Mouse (Mus musculus): ENCODE data around the gene Lrrc61. TPM values are rescaled to one million over a fixed set of nuclear protein-coding genes. Genes with fewer than 3 reads are reported as not detected.

Lrrc61 gene
- polyA plus RNA-seq, 1 experiment from 2014 or later: 5.4 TPM

GRCm38 (mm10) chr6:48578736-48579135, 24.1 kb downstream of the Lrrc61 start:
- H3K9me3 ChIP-seq: no peaks in the 10 kb centered on the region
- 29% methylated on average over 5 of the region's 5 CpGs for WGBS
- H3K36me3 ChIP-seq: no peaks in the 10 kb centered on the region
- peaks cover 3% of the 10 kb centered on the region; the same call in 1 of the 2 replicates for H3K4me1 ChIP-seq
- H3K4me2 ChIP-seq: no peak overlapping the region
- no peak for ATAC-seq (ENCODE audit: insufficient read depth, low FRiP score, low read depth)
- no peaks in the 10 kb centered on the region for H3K27me3 ChIP-seq (replicated peaks)
- H3K4me3 ChIP-seq (replicated peaks): no peak overlapping the region
- H3K27ac ChIP-seq: peak overlapping the region; percentile 78
- no peak overlapping the region for H3K9ac ChIP-seq

GRCm38 (mm10) chr6:48579215-48579648, 24.6 kb downstream of the Lrrc61 start:
- ATAC-seq (ENCODE audit: insufficient read depth, low FRiP score, low read depth): no peak; the same call in 1 of the 2 replicates
- Histone ChIP-seq H3K27ac (peak overlapping the region; percentile 78), H3K4me1 (peaks cover 3% of the 10 kb centered on the region; the same call in 1 of the 2 replicates), H3K27me3 (replicated peaks) (no peaks in the 10 kb centered on the region), H3K9me3 (no peaks in the 10 kb centered on the region), H3K36me3 (no peaks in the 10 kb centered on the region), H3K4me2 (no peak overlapping the region; the same call in 1 of the 2 replicates), H3K9ac (no peak overlapping the region), H3K4me3 (replicated peaks) (no peak overlapping the region)
- WGBS: 17% methylated on average over 5 of the region's 5 CpGs

- 39% methylated on average over 3 of the region's 3 CpGs for WGBS
- Histone ChIP-seq H3K27ac (no peak overlapping the region), H3K9ac (no peak overlapping the region), H3K9me3 (no peaks in the 10 kb centered on the region), H3K4me2 (no peak overlapping the region), H3K4me3 (replicated peaks) (no peak overlapping the region), H3K36me3 (no peaks in the 10 kb centered on the region), H3K27me3 (replicated peaks) (no peaks in the 10 kb centered on the region), H3K4me1 (peaks cover 3% of the 10 kb centered on the region; the same call in 1 of the 2 replicates)
- ATAC-seq (ENCODE audit: insufficient read depth, low FRiP score, low read depth): no peak
Observed at GRCm38 (mm10) chr6:48581257-48581656, 26.7 kb downstream of the Lrrc61 start.

GRCm38 (mm10) chr6:48582037-48582436, 27.4 kb downstream of the Lrrc61 start:
- Histone ChIP-seq H3K4me2 (no peak overlapping the region), H3K4me3 (replicated peaks) (no peak overlapping the region), H3K9me3 (no peaks in the 10 kb centered on the region), H3K27ac (no peak overlapping the region), H3K27me3 (replicated peaks) (no peaks in the 10 kb centered on the region), H3K36me3 (no peaks in the 10 kb centered on the region), H3K4me1 (peaks cover 3% of the 10 kb centered on the region; the same call in 1 of the 2 replicates), H3K9ac (no peak overlapping the region)
- 75% methylated on average over 3 of the region's 3 CpGs for WGBS
- no peak for ATAC-seq (ENCODE audit: insufficient read depth, low FRiP score, low read depth)

- ATAC-seq (ENCODE audit: insufficient read depth, low FRiP score, low read depth): no peak
- H3K9ac ChIP-seq: no peak within 1 kb of the TSS
- H3K4me2 ChIP-seq: 0 out of 2 replicates have a peak within 1 kb of the TSS, but pooled peaks have one; percentile 8
- H3K27me3 ChIP-seq (replicated peaks): no peaks in the 10 kb centered on the region
- no peak within 1 kb of the TSS for H3K4me3 ChIP-seq (replicated peaks)
- no peaks in the 10 kb centered on the region for H3K36me3 ChIP-seq
- H3K4me1 ChIP-seq: peaks cover 5% of the 10 kb centered on the region; the same call in 1 of the 2 replicates
- peak within 1 kb of the TSS; percentile 22; the same call in 1 of the 2 replicates for H3K27ac ChIP-seq
- WGBS: 23% methylated on average over 6 of the region's 6 CpGs
- no peaks in the 10 kb centered on the region for H3K9me3 ChIP-seq
Observed at GRCm38 (mm10) chr6:48589194-48589750, 34.7 kb downstream of the Lrrc61 start, which contains the start of gene Gm45021. Gene Gm45021, plus strand, starts transcription at chr6:48589610.

GRCm38 (mm10) chr6:48591221-48591845, 36.7 kb downstream of the Lrrc61 start:
- no peak overlapping the region for H3K9ac ChIP-seq
- no peak overlapping the region for H3K27ac ChIP-seq
- H3K36me3 ChIP-seq: peaks cover 6% of the 10 kb centered on the region
- ATAC-seq (ENCODE audit: insufficient read depth, low FRiP score, low read depth): no peak
- WGBS: 79% methylated on average over 3 of the region's 3 CpGs
- H3K4me1 ChIP-seq: peaks cover 16% of the 10 kb centered on the region
- no peak overlapping the region for H3K4me2 ChIP-seq
- H3K27me3 ChIP-seq (replicated peaks): no peaks in the 10 kb centered on the region
- no peak overlapping the region for H3K4me3 ChIP-seq (replicated peaks)
- H3K9me3 ChIP-seq: no peaks in the 10 kb centered on the region

- H3K4me3 ChIP-seq (replicated peaks): no peak overlapping the region
- H3K9ac ChIP-seq: no peak overlapping the region
- no peaks in the 10 kb centered on the region; the same call in 1 of the 2 replicates for H3K9me3 ChIP-seq
- H3K27me3 ChIP-seq (replicated peaks): no peaks in the 10 kb centered on the region
- ATAC-seq (ENCODE audit: insufficient read depth, low FRiP score, low read depth): no peak
- H3K4me2 ChIP-seq: no peak overlapping the region
- 85% methylated on average over 6 of the region's 6 CpGs for WGBS
- H3K27ac ChIP-seq: no peak overlapping the region
- H3K4me1 ChIP-seq: peaks cover 16% of the 10 kb centered on the region
- H3K36me3 ChIP-seq: peaks cover 12% of the 10 kb centered on the region
Observed at GRCm38 (mm10) chr6:48591871-48592270, 37.3 kb downstream of the Lrrc61 start.

- Histone ChIP-seq H3K27me3 (replicated peaks) (no peaks in the 10 kb centered on the region), H3K4me2 (peak within 1 kb of the TSS; percentile 80), H3K27ac (peak within 1 kb of the TSS; percentile 84), H3K9ac (peak within 1 kb of the TSS; percentile 86), H3K4me3 (replicated peaks) (peak within 1 kb of the TSS; percentile 81), H3K9me3 (no peaks in the 10 kb centered on the region; the same call in 1 of the 2 replicates), H3K36me3 (peaks cover 27% of the 10 kb centered on the region), H3K4me1 (peaks cover 16% of the 10 kb centered on the region)
- peak; percentile 89 for ATAC-seq (ENCODE audit: insufficient read depth, low FRiP score, low read depth)
- WGBS: 6% methylated on average over 45 of the region's 45 CpGs
Observed at GRCm38 (mm10) chr6:48593158-48594042, 38.8 kb downstream of the Lrrc61 start, which contains the start of the genes Repin1 and Gm44965. Gene Repin1, plus strand, starts transcription at chr6:48593883. Gene Gm44965, plus strand, starts transcription at chr6:48593941.

- Histone ChIP-seq H3K27ac (peak overlapping the region; percentile 84), H3K4me1 (peaks cover 16% of the 10 kb centered on the region), H3K36me3 (peaks cover 35% of the 10 kb centered on the region), H3K4me3 (replicated peaks) (peak overlapping the region; percentile 81), H3K4me2 (peak overlapping the region; percentile 80), H3K9me3 (no peaks in the 10 kb centered on the region; the same call in 1 of the 2 replicates), H3K27me3 (replicated peaks) (no peaks in the 10 kb centered on the region), H3K9ac (peak overlapping the region; percentile 86)
- peak; percentile 16; the same call in 1 of the 2 replicates for ATAC-seq (ENCODE audit: insufficient read depth, low FRiP score, low read depth)
- under 1% methylated on average over 37 of the region's 41 CpGs for WGBS
Observed at GRCm38 (mm10) chr6:48594043-48594738, 39.6 kb downstream of the Lrrc61 start.

GRCm38 (mm10) chr6:48595278-48595677, 40.7 kb downstream of the Lrrc61 start:
- H3K4me1 ChIP-seq: peaks cover 16% of the 10 kb centered on the region
- H3K9ac ChIP-seq: no peak overlapping the region
- 64% methylated on average over 1 of the region's 1 CpGs for whole genome bisulfite sequencing
- peaks cover 43% of the 10 kb centered on the region for H3K36me3 ChIP-seq
- peak overlapping the region; percentile 80 for H3K4me2 ChIP-seq
- H3K27me3 ChIP-seq (replicated peaks): no peaks in the 10 kb centered on the region
- H3K27ac ChIP-seq: no peak overlapping the region
- ATAC-seq (ENCODE audit: insufficient read depth, low FRiP score, low read depth): no peak
- H3K4me3 ChIP-seq (replicated peaks): peak overlapping the region; percentile 81; the same call in 1 of the 2 replicates
- H3K9me3 ChIP-seq: no peaks in the 10 kb centered on the region; the same call in 1 of the 2 replicates

Data from stomach, embryonic 15.5 days (tissue).